Mouse (Mus musculus): ENCODE measurements at regions not wholly inside any gene's neighbourhood (a gene's known extent, or its start where the extent isn't known, plus 50 kb on each side); places are given as distances from the start of the nearest gene placed in this dataset.

DNA sequence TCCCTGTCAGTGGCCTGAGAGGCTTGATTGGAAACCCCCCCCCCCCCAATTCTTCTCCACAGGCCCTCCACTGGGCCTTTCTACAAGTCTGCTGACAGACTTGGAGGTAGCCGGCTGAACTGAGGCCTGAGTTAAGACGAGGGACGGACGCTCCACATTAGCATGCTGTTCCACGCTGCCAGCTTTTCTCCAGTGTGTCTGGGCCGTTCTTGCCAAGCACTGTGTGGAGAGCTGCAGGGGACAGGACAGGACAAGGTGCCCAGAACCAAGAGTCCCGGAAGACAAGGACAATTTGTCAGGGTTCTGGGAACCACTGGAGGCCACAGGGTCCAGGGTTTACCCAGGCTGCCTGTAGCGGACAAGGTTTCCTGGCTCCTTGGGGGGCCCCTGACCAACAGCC, 261.9 kb downstream of the Bcor start:
- no peak for DNase-seq (ENCODE audit: low read depth in 1 of 2, low spot score in 2 of 2)

DNA sequence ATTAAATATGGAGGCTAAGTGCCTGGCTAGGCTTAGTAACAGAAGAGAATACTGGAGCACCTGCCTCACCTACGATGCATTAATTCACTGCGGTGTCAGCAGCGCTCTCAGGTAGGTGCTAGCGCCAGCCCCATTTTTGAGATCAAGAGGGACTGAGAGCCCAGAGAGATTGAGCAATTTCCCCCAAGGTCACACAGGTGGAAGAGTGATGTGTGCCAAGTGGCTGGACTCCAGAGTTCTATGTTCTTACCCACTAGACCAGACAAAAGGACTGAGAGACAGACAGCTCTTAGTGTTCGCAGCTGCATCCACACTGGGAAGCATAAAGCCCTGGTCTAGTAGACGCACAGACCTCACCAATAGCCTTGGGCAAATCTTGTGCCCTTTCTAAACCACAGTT, 261.1 kb downstream of the Bcor start:
- no peak for DNase-seq (ENCODE audit: low read depth in 1 of 2, low spot score in 2 of 2)

- no peak for DNase-seq (ENCODE audit: low read depth in 1 of 2, low spot score in 2 of 2)
Observed at GRCm38 (mm10) chrX:11899914-11900313, 260.2 kb downstream of the Bcor start.

- DNase-seq (ENCODE audit: low read depth in 1 of 2, low spot score in 2 of 2): no peak
Observed at GRCm38 (mm10) chrX:11901791-11902190, 258.4 kb downstream of the Bcor start.

DNA sequence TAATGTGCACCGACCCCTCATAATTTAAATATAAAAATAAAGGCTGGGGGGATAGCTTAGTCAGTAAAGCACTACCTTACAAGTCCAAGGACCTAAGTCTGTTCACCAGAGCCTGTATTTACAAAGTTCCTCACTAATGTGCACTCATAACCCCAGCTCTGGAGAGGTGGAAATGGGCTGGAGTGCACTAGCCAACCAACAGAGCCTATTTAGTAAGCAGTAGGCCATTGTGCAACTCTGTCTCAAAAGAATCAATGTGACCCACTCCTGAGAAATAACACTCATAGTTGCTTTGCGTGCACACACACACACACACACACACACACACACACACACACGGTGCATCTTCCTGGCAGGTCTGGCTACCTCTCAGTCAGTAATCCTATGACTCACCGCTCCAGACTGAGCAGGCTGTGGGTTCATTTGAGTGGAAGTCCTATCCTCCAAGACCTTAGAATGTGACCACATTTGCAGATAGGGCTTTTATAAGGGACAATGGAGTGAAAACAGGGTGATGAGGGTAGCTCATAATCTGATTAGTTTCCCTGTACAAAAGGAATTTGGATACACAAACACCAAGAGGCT, 256.9 kb downstream of the Bcor start:
- no peak for DNase-seq (ENCODE audit: low read depth in 1 of 2, low spot score in 2 of 2)

DNA sequence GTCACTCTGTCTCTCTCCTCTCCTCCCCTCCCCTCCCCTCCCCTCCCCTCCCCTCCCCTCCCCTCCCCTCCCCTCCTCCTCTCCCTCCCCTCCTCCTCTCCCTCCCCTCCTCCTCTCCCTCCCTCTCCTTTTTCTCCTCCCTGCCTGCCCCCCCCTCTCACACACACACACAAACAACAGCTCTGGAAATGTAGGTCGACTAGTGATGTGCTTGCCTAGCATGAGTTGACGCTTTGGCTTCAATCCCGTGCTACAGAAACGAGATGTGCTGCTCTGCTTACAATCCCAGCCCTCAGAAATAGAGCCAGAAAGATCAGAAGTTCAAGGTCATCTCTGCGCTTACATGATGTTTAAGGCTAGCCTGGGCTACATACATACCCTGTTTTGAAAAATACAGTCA, 254.9 kb downstream of the Bcor start:
- DNase-seq (ENCODE audit: low read depth in 1 of 2, low spot score in 2 of 2): no peak

GRCm38 (mm10) chrX:11907167-11907566, 253.0 kb downstream of the Bcor start:
- no peak for DNase-seq (ENCODE audit: low read depth in 1 of 2, low spot score in 2 of 2)

DNA sequence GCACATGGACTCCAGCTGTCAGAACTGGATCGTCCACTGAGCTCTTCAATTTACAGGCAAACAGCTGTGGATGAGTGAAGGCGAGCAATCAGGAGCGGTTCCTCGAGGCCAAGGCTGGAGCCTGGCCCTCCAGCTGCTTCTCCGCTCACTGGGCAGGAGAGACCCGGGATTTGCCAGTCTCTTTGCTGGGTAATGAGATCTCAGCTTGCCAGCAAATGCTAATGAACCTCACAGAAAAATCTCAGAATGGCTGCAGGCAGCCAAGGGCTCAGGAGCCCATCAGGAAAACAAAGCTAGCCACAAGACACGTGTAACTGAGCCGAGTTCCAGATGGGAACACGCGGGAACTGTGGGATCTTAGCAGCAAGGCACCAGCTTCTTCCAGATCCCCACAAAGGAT, 244.2 kb downstream of the Bcor start:
- DNase-seq (ENCODE audit: low read depth in 1 of 2, low spot score in 2 of 2): no peak

GRCm38 (mm10) chrX:11920231-11920630, 239.9 kb downstream of the Bcor start:
- DNase-seq (ENCODE audit: low read depth in 1 of 2, low spot score in 2 of 2): no peak

GRCm38 (mm10) chrX:11924639-11925302, 235.4 kb downstream of the Bcor start:
- no peak for DNase-seq (ENCODE audit: low read depth in 1 of 2, low spot score in 2 of 2)

- no peak for DNase-seq (ENCODE audit: low read depth in 1 of 2, low spot score in 2 of 2)
Observed at GRCm38 (mm10) chrX:11926868-11927535, 233.2 kb downstream of the Bcor start.

DNA sequence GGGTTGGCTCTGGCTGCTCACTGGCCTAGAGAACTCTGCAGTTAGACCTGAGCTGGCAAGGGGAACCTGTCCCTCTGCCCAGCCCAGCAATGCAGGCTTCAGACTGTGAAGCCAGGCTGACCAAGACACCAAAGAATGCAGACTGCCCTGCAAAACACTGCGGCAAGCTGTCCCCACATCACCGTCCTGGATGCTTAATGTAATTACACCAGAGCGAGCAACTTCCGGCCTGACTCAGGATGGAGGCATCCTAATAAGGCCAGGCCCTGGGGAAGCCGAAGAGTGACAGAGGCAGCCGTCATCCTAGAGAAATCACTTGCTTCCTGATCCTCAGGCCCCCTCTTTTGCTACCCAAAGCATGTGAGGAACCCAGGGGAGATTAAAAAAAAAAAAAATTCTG, 230.7 kb downstream of the Bcor start:
- DNase-seq (ENCODE audit: low read depth in 1 of 2, low spot score in 2 of 2): no peak

DNA sequence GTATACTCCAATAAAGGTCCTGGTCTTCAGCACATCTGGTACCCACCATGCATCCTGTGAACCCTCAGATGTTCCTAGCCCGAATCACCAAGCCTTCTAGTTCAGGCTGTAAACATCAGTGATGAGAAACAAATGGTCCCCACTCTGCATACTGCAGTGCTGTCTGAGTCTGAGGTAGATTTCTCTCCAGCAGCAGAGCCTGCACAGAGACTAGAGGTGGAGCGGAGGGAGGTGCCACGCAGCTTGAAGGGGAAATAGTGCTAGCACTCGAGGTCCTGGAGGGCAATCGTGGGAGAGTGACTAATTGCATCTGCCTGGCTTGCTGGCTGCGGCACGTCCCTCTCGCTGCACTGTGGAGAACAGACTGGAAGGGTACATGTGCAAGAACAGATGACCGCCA, 228.7 kb downstream of the Bcor start:
- DNase-seq (ENCODE audit: low read depth in 1 of 2, low spot score in 2 of 2): no peak

- no peak for DNase-seq (ENCODE audit: low read depth in 1 of 2, low spot score in 2 of 2)
Observed at GRCm38 (mm10) chrX:11935337-11935736, 224.8 kb downstream of the Bcor start.

DNA sequence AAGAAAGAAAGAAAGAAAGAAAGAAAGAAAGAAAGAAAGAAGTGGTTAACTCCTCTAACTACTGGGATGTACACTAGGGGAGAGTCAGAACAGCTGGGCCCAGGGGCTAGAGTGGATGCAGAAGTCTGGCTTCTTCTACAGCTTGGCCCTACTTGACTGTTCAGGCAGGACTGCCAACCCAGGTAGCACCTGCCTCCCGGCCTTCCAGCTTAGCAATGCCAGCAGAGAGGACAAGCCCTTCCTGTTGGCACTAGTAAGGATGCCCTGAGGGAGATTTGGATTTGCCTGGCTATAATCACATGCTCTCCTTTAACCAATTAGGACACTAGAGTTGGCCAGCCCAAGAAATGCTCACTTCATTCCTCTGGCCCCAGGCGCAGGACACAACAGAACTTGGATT, 219.9 kb downstream of the Bcor start:
- no peak for DNase-seq (ENCODE audit: low read depth in 1 of 2, low spot score in 2 of 2)

GRCm38 (mm10) chrX:11943367-11943766, 216.8 kb downstream of the Bcor start:
- no peak for DNase-seq (ENCODE audit: low read depth in 1 of 2, low spot score in 2 of 2)

- DNase-seq (ENCODE audit: low read depth in 1 of 2, low spot score in 2 of 2): no peak
Observed at GRCm38 (mm10) chrX:11944574-11944973, 215.6 kb downstream of the Bcor start.

GRCm38 (mm10) chrX:11945280-11945679, 214.9 kb downstream of the Bcor start:
- DNase-seq (ENCODE audit: low read depth in 1 of 2, low spot score in 2 of 2): no peak

GRCm38 (mm10) chrX:11952193-11952592, 208.0 kb downstream of the Bcor start:
- no peak for DNase-seq (ENCODE audit: low read depth in 1 of 2, low spot score in 2 of 2)

GRCm38 (mm10) chrX:11956194-11956593, 204.0 kb downstream of the Bcor start:
- no peak for DNase-seq (ENCODE audit: low read depth in 1 of 2, low spot score in 2 of 2)

GRCm38 (mm10) chrX:11957011-11957410, 203.1 kb downstream of the Bcor start:
- no peak for DNase-seq (ENCODE audit: low read depth in 1 of 2, low spot score in 2 of 2)

DNA sequence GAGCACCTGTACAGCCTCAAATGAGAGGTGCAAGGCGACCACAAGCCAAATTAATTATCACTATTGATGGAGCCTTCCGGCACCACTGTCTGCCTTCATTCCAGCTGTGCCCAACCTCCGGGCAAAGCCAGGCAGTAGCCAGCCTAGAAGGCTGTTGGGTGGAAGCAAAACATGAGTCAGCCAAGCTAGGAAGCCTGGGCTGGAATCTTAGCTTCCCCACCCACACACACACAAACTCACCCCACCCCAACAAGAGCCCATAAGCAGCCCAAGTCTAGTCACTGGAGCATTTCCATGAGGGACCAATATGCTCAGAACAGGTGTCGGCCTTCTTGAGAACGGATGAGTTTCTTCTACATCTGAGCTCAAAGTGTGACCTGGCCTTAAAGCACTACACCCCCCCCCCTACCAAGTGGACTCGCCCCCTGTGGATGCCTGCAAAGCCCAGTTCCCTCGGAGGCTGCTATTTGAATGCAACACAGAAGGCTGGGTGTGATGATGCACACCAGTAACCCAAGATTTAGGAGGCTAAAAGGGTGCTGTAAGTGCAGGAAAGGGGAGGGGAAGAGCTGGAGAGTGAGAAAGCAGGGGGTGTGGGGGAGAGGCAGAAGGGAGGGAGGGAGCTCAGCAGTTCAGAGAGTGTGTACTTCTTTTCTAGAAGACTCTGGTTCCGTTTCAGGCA, 200.1 kb downstream of the Bcor start:
- no peak for DNase-seq (ENCODE audit: low read depth in 1 of 2, low spot score in 2 of 2)

All from monocyte, adult 2 months (primary cell).